Mouse (Mus musculus): Measurements from ENCODE around the gene Kdm4b.

Kdm4b gene

GRCm38 (mm10) chr17:56427857-56428256 lies 102.0 kb downstream of the Kdm4b start:
- DNase-seq (ENCODE audit: low read depth, low spot score): no peak

GRCm38 (mm10) chr17:56431582-56431981 lies 105.7 kb downstream of the Kdm4b start:
- DNase-seq (ENCODE audit: low read depth, low spot score): no peak

- peak; percentile 63 for DNase-seq (ENCODE audit: low read depth, low spot score)
Observed at GRCm38 (mm10) chr17:56439731-56440460, 114.0 kb downstream of the Kdm4b start.

GRCm38 (mm10) chr17:56442316-56442715 lies 116.5 kb downstream of the Kdm4b start:
- no peak for DNase-seq (ENCODE audit: low read depth, low spot score)

GRCm38 (mm10) chr17:56443341-56443795 lies 117.5 kb downstream of the Kdm4b start:
- DNase-seq (ENCODE audit: low read depth, low spot score): no peak

GRCm38 (mm10) chr17:56444771-56445170 lies 118.9 kb downstream of the Kdm4b start:
- DNase-seq (ENCODE audit: low read depth, low spot score): no peak

GRCm38 (mm10) chr17:56445397-56445796 lies 119.5 kb downstream of the Kdm4b start:
- peak; percentile 85 for DNase-seq (ENCODE audit: low read depth, low spot score)

GRCm38 (mm10) chr17:56447716-56448115 lies 121.9 kb downstream of the Kdm4b start:
- no peak for DNase-seq (ENCODE audit: low read depth, low spot score)
